Mouse (Mus musculus): ENCODE measurements around the gene H2al1g.

- TF ChIP-seq TAL1 (IDR thresholded peaks at IDR 0.05; ENCODE audit: low read length) = no peak
- no peak for TF ChIP-seq GATA1 (IDR thresholded peaks at IDR 0.05; ENCODE audit: low read length)
Observed at GRCm38 (mm10) chrX:11345762-11346161, 27.7 kb downstream of the H2al1g start.
